Mouse (Mus musculus) ES-E14 (cell line): ENCODE results near the gene Copb1. TPM values are rescaled to one million over a fixed set of nuclear protein-coding genes. Genes with fewer than 3 reads are reported as not detected.
A peak's percentile ranks its signal among the peaks of the same experiment; 100 is the strongest.

Experiments
- DNase-seq: peaks from one replicate; pipeline ENCODE4 v3.0.0-alpha.2; 2013; ENCODE audit warnings: low read depth, low spot score
- H3K27ac ChIP-seq: 2 replicates; pipeline ENCODE4 v1.5.1; 2012; ENCODE audit warnings: low read depth, mild to moderate bottlenecking, low read length, moderate library complexity, mixed read lengths; ENCODE audit not compliant: poor library complexity, insufficient read depth, severe bottlenecking
- H3K36me3 ChIP-seq: 2 replicates; pipeline ENCODE4 v1.6.1; 2012; ENCODE audit warnings: mild to moderate bottlenecking, low read length, moderate library complexity, mixed read lengths; ENCODE audit not compliant: control insufficient read depth, poor library complexity, insufficient read depth, severe bottlenecking
- H3K4me1 ChIP-seq, 2 experiments: fragments of 150-350 bp in 1 of 2; sonication (generic) in 1 of 2; 2 replicates each; pipeline ENCODE4 v1.6.1; 2012; ENCODE audit warnings: low read length in 2 of 2, mild to moderate bottlenecking in 1 of 2, mixed read lengths in 1 of 2; ENCODE audit not compliant: control insufficient read depth in 2 of 2, insufficient read depth in 2 of 2, poor library complexity in 1 of 2
- H3K4me3 ChIP-seq, 2 experiments: fragments of 150-350 bp in 1 of 2; sonication (generic) in 1 of 2; 2 replicates each; pipeline ENCODE4 v1.5.1; 2012; ENCODE audit warnings: low read length in 2 of 2, low read depth in 1 of 2, mild to moderate bottlenecking in 1 of 2, mixed read lengths in 1 of 2; ENCODE audit not compliant: insufficient read depth in 1 of 2, poor library complexity in 1 of 2, severe bottlenecking in 1 of 2
- H3K9ac ChIP-seq: 2 replicates; pipeline ENCODE4 v1.6.1; 2012; ENCODE audit warnings: low read depth, mild to moderate bottlenecking, low read length, mixed read lengths; ENCODE audit not compliant: poor library complexity, insufficient read depth, severe bottlenecking
- H3K9me3 ChIP-seq: fragments of 150-350 bp; sonication (generic); 2 replicates; pipeline ENCODE4 v1.6.1; 2012; ENCODE audit warnings: low read depth, mild to moderate bottlenecking, low read length; ENCODE audit not compliant: control insufficient read depth, insufficient read depth
- CHD2 ChIP-seq: IDR thresholded peaks from 2 replicates; pipeline ENCODE4 v1.6.1; 2014; ENCODE audit warnings: mild to moderate bottlenecking, low read depth, low read length, inconsistent platforms
- HCFC1 ChIP-seq: IDR thresholded peaks from 2 replicates; pipeline ENCODE4 v1.6.1; 2012; ENCODE audit warnings: low read length, inconsistent platforms, borderline replicate concordance; ENCODE audit not compliant: insufficient read depth
- MAFK ChIP-seq: IDR thresholded peaks from 2 replicates; pipeline ENCODE4 v1.6.1; 2014; ENCODE audit warnings: mild to moderate bottlenecking, low read depth, low read length, inconsistent platforms; ENCODE audit not compliant: insufficient read depth
- ZC3H11A ChIP-seq: IDR thresholded peaks from 2 replicates; pipeline ENCODE4 v1.6.1; 2012; ENCODE audit warnings: low read depth, mild to moderate bottlenecking, inconsistent platforms, low read length, borderline replicate concordance
- ZNF384 ChIP-seq: IDR thresholded peaks from 2 replicates; pipeline ENCODE4 v1.6.1; 2012; ENCODE audit warnings: low read depth, low read length, inconsistent platforms
- in situ Hi-C, 2 experiments: fragments of 600-800 bp; cut with MboI; formaldehyde crosslinking; loops; one replicate each; pipeline ENCODE4 v1.15.1; 2025; ENCODE audit warnings: low sequenced_read_pairs in 2 of 2, inconsistent platforms in 1 of 2; ENCODE audit not compliant: unreplicated experiment in 2 of 2
- total RNA-seq: library from RNA; depleted of rRNA; stranded (reverse); fragments of 300-350 nt; gene quantifications from 2 replicates; pipeline ENCODE4 v1.2.3, GENCODE M21; 2012; rRNA removed

Gene Copb1
- 44.0 and 59.1 TPM in 2 replicates for total RNA-seq

- in situ Hi-C loops = no loop called here
- TF ChIP-seq ZNF384 (0 out of 2 replicates have a peak, but pooled peaks have one; percentile 50), ZC3H11A (no peak)
- H3K9me3 ChIP-seq = no peaks in the 10 kb centered on the region
- H3K27ac ChIP-seq = no peak within 1 kb of the TSS
- H3K9ac ChIP-seq = peak within 1 kb of the TSS; percentile 85
- peaks cover 2% of the 10 kb centered on the region for H3K36me3 ChIP-seq
- peak within 1 kb of the TSS; percentile 80 to 87 for H3K4me3 ChIP-seq
- DNase-seq = peak; percentile 83
- H3K4me1 ChIP-seq = no peaks in the 10 kb centered on the region
These were observed at the start of gene Copb1 for GRCm38 (mm10) chr7:114253885-114254833. Gene Copb1 (minus strand): TSS chr7:114254711.

- no peaks in the 10 kb centered on the region for H3K4me1 ChIP-seq
- H3K9ac ChIP-seq = no peak overlapping the region
- no peak for DNase-seq
- H3K4me3 ChIP-seq = no peak overlapping the region
- no peak for TF ChIP-seq HCFC1
- TF ChIP-seq MAFK = no peak
- TF ChIP-seq ZNF384 = no peak
- TF ChIP-seq CHD2 = no peak
- no peak for TF ChIP-seq ZC3H11A
- H3K36me3 ChIP-seq = no peaks in the 10 kb centered on the region
- H3K9me3 ChIP-seq = no peaks in the 10 kb centered on the region
- in situ Hi-C loops = no loop called here
- no peak overlapping the region for H3K27ac ChIP-seq
These were observed 46.8 kb upstream of the Copb1 start for GRCm38 (mm10) chr7:114301293-114301782.

- no peaks in the 10 kb centered on the region for H3K4me1 ChIP-seq
- no peak overlapping the region for H3K4me3 ChIP-seq
- H3K36me3 ChIP-seq = no peaks in the 10 kb centered on the region
- in situ Hi-C loops = no loop called here
- TF ChIP-seq CHD2 = no peak
- no peak for TF ChIP-seq HCFC1
- no peak for TF ChIP-seq ZNF384
- TF ChIP-seq MAFK = no peak
- TF ChIP-seq ZC3H11A = no peak
- no peak overlapping the region for H3K27ac ChIP-seq
- H3K9ac ChIP-seq = no peak overlapping the region
- H3K9me3 ChIP-seq = no peaks in the 10 kb centered on the region
- no peak for DNase-seq
These were observed 46.3 kb upstream of the Copb1 start for GRCm38 (mm10) chr7:114300782-114301181.

GRCm38 (mm10) chr7:114299247-114299646 lies 44.7 kb upstream of the Copb1 start:
- Histone ChIP-seq H3K36me3 (no peaks in the 10 kb centered on the region), H3K4me1 (no peaks in the 10 kb centered on the region), H3K9ac (no peak overlapping the region), H3K27ac (no peak overlapping the region), H3K4me3 (no peak overlapping the region), H3K9me3 (no peaks in the 10 kb centered on the region)
- TF ChIP-seq ZNF384 = no peak
- no peak for TF ChIP-seq HCFC1
- TF ChIP-seq MAFK = no peak
- no peak for TF ChIP-seq CHD2
- no peak for TF ChIP-seq ZC3H11A
- no peak for DNase-seq
- in situ Hi-C loops = no loop called here
